In the genomic region with DNA sequence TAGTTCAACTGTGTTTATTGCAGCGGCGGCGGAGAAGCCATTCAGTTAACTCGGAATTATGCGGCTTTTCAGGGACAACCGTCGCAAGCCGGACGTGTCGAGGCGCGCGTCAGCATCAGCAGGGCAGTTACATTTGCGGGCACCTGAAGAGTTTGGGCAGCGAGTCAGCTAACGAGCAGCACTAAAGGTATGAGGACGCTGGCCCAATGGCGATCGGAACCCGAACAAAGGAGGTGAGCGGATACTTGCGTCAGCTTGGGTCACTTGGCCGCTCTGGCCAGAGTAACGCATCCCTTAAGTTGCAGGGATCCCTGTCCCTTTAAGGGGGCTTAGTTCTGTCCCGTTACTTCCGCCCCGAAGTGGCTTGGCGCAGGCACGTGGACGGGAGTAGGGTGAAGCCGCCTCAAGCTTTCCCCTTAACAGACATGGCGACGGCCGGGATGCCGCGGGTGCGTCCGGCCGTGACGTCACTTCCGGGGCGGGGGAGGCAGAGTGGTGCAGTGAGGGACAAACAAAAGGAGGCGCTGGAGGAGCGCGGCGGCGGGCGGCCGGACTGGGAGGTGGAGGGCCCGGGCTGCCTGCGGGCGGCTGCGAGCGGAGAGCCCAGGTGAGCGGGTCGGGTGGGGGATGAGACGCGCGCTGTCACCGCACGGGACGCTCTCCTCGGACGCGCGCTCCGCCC, we compare ENCODE assay signal across 8 mouse cellular contexts. TPM values are rescaled to one million over a fixed set of nuclear protein-coding genes. Genes with fewer than 3 reads are reported as not detected.
DNase-seq lines count a peak whose midpoint lies in the region; ATAC-seq and TF ChIP-seq lines count a peak whose summit lies in the region.

A gene (plus strand): TSS at position 517 of the 682 bp plus-strand sequence.

- peaks cover 0 to 5% of the 10 kb centered on the region in 2 experiments; a peak in 1 of 4 replicates for H3K4me1 ChIP-seq in ES-E14 (ENCODE audit: control insufficient read depth in 2 of 2, insufficient read depth in 2 of 2, low read length in 2 of 2, poor library complexity in 1 of 2)
- peaks cover 26% of the 10 kb centered on the region for H3K4me1 ChIP-seq in forebrain, embryonic 16.5 days (replicated peaks; ENCODE audit: control insufficient read depth, insufficient read depth, low read length)
- peaks cover 14% of the 10 kb centered on the region for H3K4me1 ChIP-seq in lung, embryonic 14.5 days (ENCODE audit: insufficient read depth)
- peaks cover 17% of the 10 kb centered on the region for H3K4me1 ChIP-seq in olfactory bulb, adult 2 months (ENCODE audit: control insufficient read depth, insufficient read depth, low read length)
- H3K4me1 ChIP-seq in thymus, adult 2 months (replicated peaks; ENCODE audit: control insufficient read depth, insufficient read depth, low read length): peaks cover 32% of the 10 kb centered on the region

- 0 out of 2 replicates have a peak, but pooled peaks cover 2% of the 10 kb centered on the region for H3K9me3 ChIP-seq in ES-E14 (ENCODE audit: control insufficient read depth, insufficient read depth, low read depth, low read length)
- H3K9me3 ChIP-seq in forebrain, embryonic 16.5 days (ENCODE audit: control insufficient read depth, low read length): no peaks in the 10 kb centered on the region
- no peaks in the 10 kb centered on the region for H3K9me3 ChIP-seq in lung, embryonic 14.5 days (ENCODE audit: low read depth, low read length)

- TF ChIP-seq POLR2A in olfactory bulb, adult 2 months (IDR thresholded peaks at IDR 0.05; ENCODE audit: insufficient read depth, low read depth, low read length): peak; percentile 66; the same call in 1 of the 2 replicates
- peak; percentile 80; the same call in 1 of the 2 replicates for TF ChIP-seq POLR2A in thymus, adult 2 months (IDR thresholded peaks at IDR 0.05; ENCODE audit: control insufficient read depth, extremely low read depth, insufficient read depth, low read length, poor library complexity)

- H3K36me3 ChIP-seq in ES-E14 (ENCODE audit: control insufficient read depth, insufficient read depth, low read length, poor library complexity, severe bottlenecking): peaks cover 6% of the 10 kb centered on the region; the same call in 1 of the 2 replicates
- peaks cover 13% of the 10 kb centered on the region; the same call in 1 of the 2 replicates for H3K36me3 ChIP-seq in forebrain, embryonic 16.5 days (ENCODE audit: control insufficient read depth, insufficient read depth)
- H3K36me3 ChIP-seq in lung, embryonic 14.5 days (ENCODE audit: insufficient read depth): peaks cover 21% of the 10 kb centered on the region
- H3K36me3 ChIP-seq in thymus, adult 2 months (ENCODE audit: control insufficient read depth, insufficient read depth, low read length): peaks cover 10% of the 10 kb centered on the region

- intact Hi-C loops in heart, postnatal 36 days (cut with DNase I): loop anchor here (1.0 kb wide), 3 partner anchors 31 to 59 kb away; a partner anchor contains a TSS

- peak within 1 kb of the TSS; percentile 92 for H3K4me2 ChIP-seq in forebrain, embryonic 16.5 days (ENCODE audit: low read length)
- peak within 1 kb of the TSS; percentile 88 for H3K4me2 ChIP-seq in lung, embryonic 14.5 days

- WGBS in forebrain, embryonic 16.5 days: under 1% methylated on average over 48 of the region's 67 CpGs
- WGBS in lung, embryonic 14.5 days: under 1% methylated on average over 62 of the region's 67 CpGs
- under 1% methylated on average over 61 of the region's 67 CpGs for WGBS in olfactory bulb, adult 2 months
- WGBS in thymus, adult 2 months: under 1% methylated on average over 67 of the region's 67 CpGs

- DNase-seq in ES-E14 (ENCODE audit: low read depth, low spot score): peak; percentile 97
- peak; percentile 99 for DNase-seq in cerebellum, adult 11-12 months
- peak; percentile 100 for DNase-seq in heart, postnatal 36 days
- DNase-seq in layer of hippocampus, adult 2 months (ENCODE audit: low spot score in 2 of 2): peak; percentile 100
- DNase-seq in lung, embryonic 14.5 days: peak; percentile 98
- DNase-seq in thymus, adult 2 months: peak; percentile 100

- no peaks in the 10 kb centered on the region for H3K27me3 ChIP-seq in forebrain, embryonic 16.5 days (replicated peaks; ENCODE audit: control insufficient read depth, insufficient read depth, low read length)
- no peaks in the 10 kb centered on the region for H3K27me3 ChIP-seq in lung, embryonic 14.5 days (ENCODE audit: insufficient read depth, low read length)
- no peaks in the 10 kb centered on the region for H3K27me3 ChIP-seq in thymus, adult 2 months (ENCODE audit: control insufficient read depth, insufficient read depth, low read length)

- peak; percentile 60 for TF ChIP-seq CTCF in layer of hippocampus, adult 2 months (conservative IDR thresholded peaks at IDR 0.05)
- no peak; the same call in 1 of the 2 replicates for TF ChIP-seq CTCF in lung, embryonic 14.5 days (IDR thresholded peaks at IDR 0.05; ENCODE audit: low read depth)
- TF ChIP-seq CTCF in olfactory bulb, adult 2 months (IDR thresholded peaks at IDR 0.05; ENCODE audit: insufficient read depth, low read depth, low read length): no peak
- TF ChIP-seq CTCF in thymus, adult 2 months (IDR thresholded peaks at IDR 0.05; ENCODE audit: borderline replicate concordance, control insufficient read depth, extremely low read depth, insufficient read depth, low read length, poor library complexity): 0 out of 2 replicates have a peak, but pooled peaks have one; percentile 35

- H3K27ac ChIP-seq in ES-E14 (ENCODE audit: insufficient read depth, low read depth, low read length, poor library complexity, severe bottlenecking): peak within 1 kb of the TSS; percentile 48; the same call in 1 of the 2 replicates
- H3K27ac ChIP-seq in forebrain, embryonic 16.5 days (ENCODE audit: low read length): peak within 1 kb of the TSS; percentile 89
- H3K27ac ChIP-seq in layer of hippocampus, adult 2 months: peak within 1 kb of the TSS; percentile 96
- H3K27ac ChIP-seq in lung, embryonic 14.5 days (ENCODE audit: low read depth): peak within 1 kb of the TSS; percentile 91
- peak within 1 kb of the TSS; percentile 47 for H3K27ac ChIP-seq in olfactory bulb, adult 2 months (ENCODE audit: insufficient read depth, low read depth, low read length)
- peak within 1 kb of the TSS; percentile 45 for H3K27ac ChIP-seq in thymus, adult 2 months (ENCODE audit: control insufficient read depth, insufficient read depth, low read length)

- in situ Hi-C loops in ES-E14 (cut with MboI; ENCODE audit: low sequenced_read_pairs in 2 of 2, unreplicated experiment in 2 of 2): no loop called here

- H3K4me3 ChIP-seq in ES-E14 (ENCODE audit: insufficient read depth in 1 of 2, low read depth in 1 of 2, low read length in 2 of 2, poor library complexity in 1 of 2, severe bottlenecking in 1 of 2): peak within 1 kb of the TSS; percentile 84 to 90
- peak within 1 kb of the TSS; percentile 91 for H3K4me3 ChIP-seq in forebrain, embryonic 16.5 days (replicated peaks; ENCODE audit: low read length)
- H3K4me3 ChIP-seq in layer of hippocampus, adult 2 months: peak within 1 kb of the TSS; percentile 94
- H3K4me3 ChIP-seq in lung, embryonic 14.5 days (ENCODE audit: low read depth, low read length): peak within 1 kb of the TSS; percentile 90
- H3K4me3 ChIP-seq in olfactory bulb, adult 2 months (ENCODE audit: insufficient read depth, low read depth, low read length): peak within 1 kb of the TSS; percentile 61
- H3K4me3 ChIP-seq in thymus, adult 2 months (ENCODE audit: control insufficient read depth, insufficient read depth, low read length): peak within 1 kb of the TSS; percentile 77

- peak within 1 kb of the TSS; percentile 92 for H3K9ac ChIP-seq in ES-E14 (ENCODE audit: insufficient read depth, low read depth, low read length, poor library complexity, severe bottlenecking)
- H3K9ac ChIP-seq in forebrain, embryonic 16.5 days (replicated peaks; ENCODE audit: low read depth, low read length): peak within 1 kb of the TSS; percentile 91
- H3K9ac ChIP-seq in lung, embryonic 14.5 days: peak within 1 kb of the TSS; percentile 72

- peak; percentile 98 for ATAC-seq in forebrain, embryonic 16.5 days
- ATAC-seq in lung, embryonic 14.5 days (ENCODE audit: insufficient read depth): peak; percentile 98

TF ChIP-seq in ES-E14, 5 proteins besides CTCF, POLR2A, EP300 and RAD21:
- TF ChIP-seq HCFC1 (IDR thresholded peaks at IDR 0.05; ENCODE audit: borderline replicate concordance, insufficient read depth, low read length) (peak; percentile 92), CHD2 (IDR thresholded peaks at IDR 0.05; ENCODE audit: low read depth, low read length) (no peak)

RNA-seq across cellular contexts. Expression of the gene that starts here (rescaled TPM):
- 26.6 and 35.1 TPM in 2 replicates for total RNA-seq in ES-E14 (2012; rRNA removed)
- polyA plus RNA-seq in forebrain, embryonic 16.5 days (2015; fragmentation: Nextera tagmentation; extraction: Ambion mirVana): 58.9 and 59.7 TPM in 2 replicates
- total RNA-seq in heart, postnatal 36 days (2021): 10 to 100 TPM; 56.7 to 67.8 TPM
- total RNA-seq in layer of hippocampus, adult 2 months (2021): 10 to 100 TPM; 56.8 to 59.3 TPM
- polyA plus RNA-seq in lung, embryonic 14.5 days (2014; fragmentation: Nextera tagmentation; extraction: Ambion mirVana): 43.9 and 44.4 TPM in 2 replicates
- polyA plus RNA-seq in olfactory bulb, adult 2 months (2012; ENCODE audit: insufficient read depth, insufficient read length, low replicate concordance, missing spikeins): not detected in 2 replicates
- 27.3 and 31.0 TPM in 2 replicates for polyA plus RNA-seq in thymus, adult 2 months (2012; rRNA removed)

Comparison
In these comparisons a context has a peak if more than half of its experiments do, and no peak if none do; other contexts are left out.
1. Peak in every context shown above with its lines: DNase-seq, ATAC-seq, H3K4me3 ChIP-seq and H3K27ac ChIP-seq.
2. H3K27ac ChIP-seq: peak in every context shown above with its lines; median percentile 96 in layer of hippocampus, adult 2 months; 91 in lung, embryonic 14.5 days; 89 in forebrain, embryonic 16.5 days; 48 in ES-E14; 47 in olfactory bulb, adult 2 months; 45 in thymus, adult 2 months.
3. CTCF ChIP-seq: peak in layer of hippocampus, adult 2 months (single experiment) and thymus, adult 2 months (single experiment); none in lung, embryonic 14.5 days (single experiment) and olfactory bulb, adult 2 months (single experiment).